Mouse (Mus musculus) myocyte (in vitro differentiated cells): Measurements from ENCODE around the gene Runx2. TPM values are rescaled to one million over a fixed set of nuclear protein-coding genes. Genes with fewer than 3 reads are reported as not detected.

Experiments used
- H3K27me3 ChIP-seq: one replicate; pipeline ENCODE4 v1.6.1; 2011; ENCODE audit not compliant: control insufficient read depth, insufficient read depth, insufficient read length
- H3K36me3 ChIP-seq: one replicate; pipeline ENCODE4 v1.6.1; 2011; ENCODE audit not compliant: control insufficient read depth, insufficient read depth
- H3K4me2 ChIP-seq: one replicate; pipeline ENCODE4 v1.6.1; 2011; ENCODE audit warnings: low read depth, control low read depth
- H3K4me3 ChIP-seq: one replicate; pipeline ENCODE4 v1.5.1; 2011; ENCODE audit warnings: mild to moderate bottlenecking, control low read depth, moderate library complexity
- H3K79me2 ChIP-seq: one replicate; pipeline ENCODE4 v1.6.1; 2011; ENCODE audit not compliant: control insufficient read depth, insufficient read depth
- H3ac ChIP-seq: one replicate; pipeline ENCODE4 v1.6.1; 2011; ENCODE audit not compliant: control insufficient read depth, insufficient read length
- CEBPB ChIP-seq: IDR thresholded peaks from 2 replicates; pipeline ENCODE4 v1.6.1; 2011; ENCODE audit warnings: mild to moderate bottlenecking, moderate library complexity; ENCODE audit not compliant: poor library complexity, insufficient read depth, severe bottlenecking
- E2F4 ChIP-seq: IDR thresholded peaks from one replicate; pipeline ENCODE4 v1.6.1; 2011; ENCODE audit warnings: mild to moderate bottlenecking, control low read depth, moderate library complexity; ENCODE audit not compliant: insufficient read depth
- MAX ChIP-seq: IDR thresholded peaks from one replicate; pipeline ENCODE4 v1.6.1; 2011; ENCODE audit warnings: low read depth, mild to moderate bottlenecking, control low read depth
- MYOD1 ChIP-seq, 3 experiments: IDR thresholded peaks; one replicate each; pipeline ENCODE4 v1.6.1; 2011; ENCODE audit warnings: control low read depth in 2 of 3, low read depth in 2 of 3, mild to moderate bottlenecking in 2 of 3, moderate library complexity in 1 of 3; ENCODE audit not compliant: insufficient read length in 2 of 3, control insufficient read depth in 1 of 3
- MYOG ChIP-seq, 3 experiments: IDR thresholded peaks; one replicate each; pipeline ENCODE4 v1.6.1; 2011; ENCODE audit warnings: control low read depth in 2 of 3, low read depth in 2 of 3, mild to moderate bottlenecking in 2 of 3; ENCODE audit not compliant: insufficient read length in 2 of 3, control insufficient read depth in 1 of 3, insufficient read depth in 1 of 3
- POLR2A ChIP-seq: IDR thresholded peaks from one replicate; pipeline ENCODE4 v1.6.1; 2011; ENCODE audit warnings: low read depth, mild to moderate bottlenecking, control low read depth, moderate library complexity; ENCODE audit not compliant: insufficient read length
- POLR2AphosphoS2 ChIP-seq: IDR thresholded peaks from one replicate; pipeline ENCODE4 v1.6.1; 2011; ENCODE audit warnings: low read depth, control low read depth; ENCODE audit not compliant: insufficient read length
- REST ChIP-seq: IDR thresholded peaks from one replicate; pipeline ENCODE4 v1.6.1; 2011; ENCODE audit warnings: mild to moderate bottlenecking, control low read depth, moderate library complexity; ENCODE audit not compliant: insufficient read depth, insufficient read length
- SRF ChIP-seq: IDR thresholded peaks from one replicate; pipeline ENCODE4 v1.6.1; 2011; ENCODE audit warnings: low read depth; ENCODE audit not compliant: control insufficient read depth, insufficient read length
- TCF12 ChIP-seq: IDR thresholded peaks from one replicate; pipeline ENCODE4 v1.6.1; 2011; ENCODE audit warnings: mild to moderate bottlenecking, control low read depth; ENCODE audit not compliant: poor library complexity, insufficient read depth, severe bottlenecking
- TCF3 ChIP-seq: IDR thresholded peaks from one replicate; pipeline ENCODE4 v1.6.1; 2011; ENCODE audit warnings: low read depth, control low read depth; ENCODE audit not compliant: insufficient read length
- USF1 ChIP-seq: IDR thresholded peaks from one replicate; pipeline ENCODE4 v1.6.1; 2011; ENCODE audit warnings: low read depth, mild to moderate bottlenecking, control low read depth, moderate library complexity
- polyA plus RNA-seq: library from polyadenylated mRNA; unstranded; fragments of >200 nt; fragmentation: generic; extraction: Trizol; gene quantifications from one replicate; pipeline ENCODE4 v1.2.1, GENCODE M21; 2012; ENCODE audit warnings: missing spikeins

Runx2 gene
- polyA plus RNA-seq, 1 experiment, result 6.7 TPM

DNA sequence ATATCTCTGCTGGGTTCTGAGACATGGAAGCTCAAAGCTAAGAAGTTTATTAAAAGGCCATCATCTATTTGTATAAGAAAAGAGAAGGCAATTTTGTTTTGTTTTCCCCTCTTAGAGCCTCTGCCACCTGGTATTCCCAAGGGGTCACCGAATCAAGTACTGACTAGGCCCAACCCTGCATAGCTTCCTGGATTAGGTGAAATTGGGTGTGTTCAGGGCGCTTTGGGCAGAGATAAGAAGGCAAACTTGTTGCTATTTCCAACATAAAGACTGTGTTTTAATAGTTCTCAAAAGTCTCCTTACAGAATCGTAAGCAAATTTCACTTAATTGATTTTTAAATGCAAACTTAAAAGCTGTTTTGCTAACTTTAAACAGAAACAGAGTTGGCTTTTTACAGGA is 173.7 kb downstream of the Runx2 start:
- TF ChIP-seq TCF12, result no peak
- no peak for TF ChIP-seq TCF3
- TF ChIP-seq USF1, result no peak
- no peak for TF ChIP-seq SRF
- TF ChIP-seq MYOG (IDR thresholded peaks at IDR 0.05; ENCODE audit: control insufficient read depth in 1 of 3, insufficient read depth in 1 of 3, insufficient read length in 2 of 3, low read depth in 2 of 3), result no peak
- no peak for TF ChIP-seq POLR2AphosphoS2
- TF ChIP-seq E2F4, result no peak
- TF ChIP-seq MAX, result no peak
- no peak for TF ChIP-seq MYOD1 (IDR thresholded peaks at IDR 0.05; ENCODE audit: control insufficient read depth in 1 of 3, insufficient read length in 2 of 3, low read depth in 2 of 3)
- H3K4me2 ChIP-seq, result no peak overlapping the region
- H3K79me2 ChIP-seq, result peaks cover 22% of the 10 kb centered on the region
- H3K27me3 ChIP-seq, result no peaks in the 10 kb centered on the region
- peaks cover 7% of the 10 kb centered on the region for H3K36me3 ChIP-seq
- no peak overlapping the region for H3ac ChIP-seq
- no peak overlapping the region for H3K4me3 ChIP-seq

DNA sequence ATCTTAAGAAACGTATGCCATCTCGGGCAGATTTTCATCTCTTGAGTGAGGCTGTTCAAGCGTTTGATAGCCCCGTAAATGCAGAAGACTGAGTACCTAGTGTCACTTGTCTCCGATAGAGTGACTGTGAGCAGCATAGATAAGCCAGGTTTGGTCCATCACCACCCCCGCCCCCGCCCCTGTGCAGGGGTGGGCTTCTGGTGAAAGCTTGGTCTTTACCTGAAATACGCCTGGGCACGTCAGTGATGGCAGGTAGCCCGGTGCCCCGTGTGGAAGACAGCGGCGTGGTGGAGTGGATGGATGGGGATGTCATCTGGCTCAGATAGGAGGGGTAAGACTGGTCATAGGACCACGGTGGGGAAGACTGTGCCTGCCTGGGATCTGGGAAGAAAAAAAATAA is 175.2 kb downstream of the Runx2 start:
- H3ac ChIP-seq, result no peak overlapping the region
- peaks cover 22% of the 10 kb centered on the region for H3K79me2 ChIP-seq
- TF ChIP-seq MAX, result no peak
- no peak for TF ChIP-seq E2F4
- TF ChIP-seq TCF12, result no peak
- no peak for TF ChIP-seq MYOD1 (IDR thresholded peaks at IDR 0.05; ENCODE audit: control insufficient read depth in 1 of 3, insufficient read length in 2 of 3, low read depth in 2 of 3)
- no peak for TF ChIP-seq CEBPB
- no peak for TF ChIP-seq POLR2AphosphoS2
- no peak for TF ChIP-seq USF1
- no peak for TF ChIP-seq REST
- TF ChIP-seq MYOG (IDR thresholded peaks at IDR 0.05; ENCODE audit: control insufficient read depth in 1 of 3, insufficient read depth in 1 of 3, insufficient read length in 2 of 3, low read depth in 2 of 3), result no peak
- no peak for TF ChIP-seq TCF3
- H3K4me3 ChIP-seq, result no peak overlapping the region
- H3K36me3 ChIP-seq, result peaks cover 7% of the 10 kb centered on the region
- no peaks in the 10 kb centered on the region for H3K27me3 ChIP-seq
- H3K4me2 ChIP-seq, result no peak overlapping the region

DNA sequence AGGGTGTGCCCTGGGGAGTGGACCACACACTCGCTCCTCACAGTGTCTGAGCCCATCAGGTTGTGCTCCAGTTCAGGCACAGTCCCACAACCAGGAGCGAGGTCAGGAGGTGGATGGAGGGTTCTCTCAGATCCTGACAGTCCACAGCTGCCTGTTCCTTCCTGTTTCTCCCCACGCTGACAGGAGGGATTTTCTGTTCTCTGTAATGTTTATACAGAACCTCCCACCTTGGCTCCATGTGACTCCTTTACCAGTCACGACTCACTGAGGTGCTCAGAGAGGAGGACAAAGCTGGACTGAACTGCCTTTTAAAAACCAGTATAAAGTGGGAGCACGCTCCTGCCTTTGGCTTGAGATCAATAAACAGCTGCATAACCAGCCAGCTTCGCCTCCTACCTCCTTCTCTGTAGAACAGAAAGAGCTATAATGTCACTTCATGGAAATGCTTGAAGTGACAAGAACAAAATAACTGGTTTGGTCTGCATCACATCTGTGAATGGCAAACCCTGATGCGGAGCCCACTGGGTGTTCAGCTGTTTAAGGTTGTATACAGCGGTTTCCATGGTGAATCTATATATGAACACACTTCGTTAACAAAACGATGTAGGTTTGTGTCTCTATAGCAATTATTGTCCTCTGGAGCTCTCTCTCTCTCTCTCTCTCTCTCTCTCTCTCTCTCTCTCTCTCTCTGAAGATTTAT is 177.3 kb downstream of the Runx2 start:
- H3K27me3 ChIP-seq, result no peaks in the 10 kb centered on the region
- TF ChIP-seq TCF12 (no peak), E2F4 (no peak), MYOG (IDR thresholded peaks at IDR 0.05; ENCODE audit: control insufficient read depth in 1 of 3, insufficient read depth in 1 of 3, insufficient read length in 2 of 3, low read depth in 2 of 3) (no peak), USF1 (no peak), CEBPB (no peak), MAX (no peak), POLR2A (no peak), REST (no peak), SRF (no peak), TCF3 (no peak), MYOD1 (IDR thresholded peaks at IDR 0.05; ENCODE audit: control insufficient read depth in 1 of 3, insufficient read length in 2 of 3, low read depth in 2 of 3) (no peak), POLR2AphosphoS2 (no peak)
- peaks cover 9% of the 10 kb centered on the region for H3K79me2 ChIP-seq
- no peaks in the 10 kb centered on the region for H3K36me3 ChIP-seq
- H3K4me3 ChIP-seq, result no peak overlapping the region
- no peak overlapping the region for H3ac ChIP-seq
- no peak overlapping the region for H3K4me2 ChIP-seq

DNA sequence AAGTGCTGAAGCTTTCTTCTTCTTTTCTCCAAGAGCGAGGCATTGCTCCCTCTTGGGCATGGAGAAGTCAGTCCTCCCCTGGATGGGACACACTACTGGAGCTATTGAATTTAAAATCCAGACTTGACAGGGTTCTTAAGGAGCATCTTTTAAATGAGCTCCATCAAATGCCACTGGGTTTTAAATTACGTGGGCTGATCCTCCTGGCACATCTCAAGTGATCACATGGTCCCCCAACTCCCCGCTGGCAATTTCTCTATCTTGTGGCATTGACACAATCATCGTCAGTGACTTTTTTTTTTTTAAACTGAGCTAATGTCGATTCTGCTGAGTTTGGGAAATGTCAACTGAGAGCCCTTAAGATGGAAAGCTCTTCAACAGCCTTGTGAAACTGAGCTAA is 180.1 kb downstream of the Runx2 start:
- Histone ChIP-seq H3ac (no peak overlapping the region), H3K4me3 (no peak overlapping the region), H3K79me2 (no peaks in the 10 kb centered on the region), H3K27me3 (no peaks in the 10 kb centered on the region), H3K4me2 (no peak overlapping the region), H3K36me3 (no peaks in the 10 kb centered on the region)
- TF ChIP-seq CEBPB (no peak), POLR2A (no peak), POLR2AphosphoS2 (no peak), USF1 (no peak), MYOD1 (IDR thresholded peaks at IDR 0.05; ENCODE audit: control insufficient read depth in 1 of 3, insufficient read length in 2 of 3, low read depth in 2 of 3) (no peak), TCF3 (no peak), MYOG (IDR thresholded peaks at IDR 0.05; ENCODE audit: control insufficient read depth in 1 of 3, insufficient read depth in 1 of 3, insufficient read length in 2 of 3, low read depth in 2 of 3) (no peak), MAX (no peak), E2F4 (no peak), REST (no peak), SRF (no peak), TCF12 (no peak)
